In the genomic region with DNA sequence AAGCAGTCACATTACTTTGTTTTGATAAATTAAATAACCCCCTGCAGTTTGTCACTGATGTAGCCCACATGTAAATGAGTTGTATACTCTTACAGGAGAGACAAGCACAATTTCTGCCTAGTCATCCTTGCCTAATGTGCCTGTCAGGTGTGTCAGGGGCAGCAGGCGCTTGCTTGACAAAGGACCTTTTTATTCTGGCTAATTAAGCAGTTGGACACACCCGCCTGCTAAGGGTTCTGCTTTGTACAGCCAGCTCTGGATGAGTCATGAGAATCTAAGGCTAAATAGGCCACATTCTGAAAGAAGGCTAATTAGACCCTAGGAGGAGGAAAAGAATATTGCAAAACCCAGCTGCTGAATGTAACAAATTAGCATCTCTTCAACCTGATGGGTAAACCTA, we compare ENCODE assay signal across 8 mouse cellular contexts.
DNase-seq lines count a peak whose midpoint lies in the region; ATAC-seq lines count a peak whose summit lies in the region.

No protein-coding gene starts in this region.

- DNase-seq in lung, postnatal 36 days, result peak; percentile 8
- no peak for DNase-seq in lung, postnatal 4 days
- peak; percentile 68 for DNase-seq in cerebellum, adult 9-10 months
- peak; percentile 52 for DNase-seq in mesoderm, embryonic 11.5 days (ENCODE audit: low read depth, low spot score)
- DNase-seq in kidney, adult 9 months, result no peak
- DNase-seq in kidney, adult 8-10 months, result no peak
- no peak for DNase-seq in adrenal gland, postnatal 25 days

- ATAC-seq in granulocyte monocyte progenitor cell, adult 5-6 weeks (replicated peaks; ENCODE audit: poor library complexity, severe bottlenecking), result peak; percentile 66

Comparison
In these comparisons a context has a peak if more than half of its experiments do, and no peak if none do; other contexts are left out.
1. DNase-seq: peak in lung, postnatal 36 days (single experiment), cerebellum, adult 9-10 months (single experiment) and mesoderm, embryonic 11.5 days (single experiment); none in lung, postnatal 4 days (0 of 2), kidney, adult 9 months (single experiment), kidney, adult 8-10 months (0 of 2) and adrenal gland, postnatal 25 days (single experiment).